Mouse (Mus musculus): ENCODE results near the gene Srsy.
"Not testable (repeated sequence)": the region's sequence is repeated elsewhere in the genome, so short reads cannot be mapped to it uniquely, and the experiment has no call there.

Srsy gene

DNA sequence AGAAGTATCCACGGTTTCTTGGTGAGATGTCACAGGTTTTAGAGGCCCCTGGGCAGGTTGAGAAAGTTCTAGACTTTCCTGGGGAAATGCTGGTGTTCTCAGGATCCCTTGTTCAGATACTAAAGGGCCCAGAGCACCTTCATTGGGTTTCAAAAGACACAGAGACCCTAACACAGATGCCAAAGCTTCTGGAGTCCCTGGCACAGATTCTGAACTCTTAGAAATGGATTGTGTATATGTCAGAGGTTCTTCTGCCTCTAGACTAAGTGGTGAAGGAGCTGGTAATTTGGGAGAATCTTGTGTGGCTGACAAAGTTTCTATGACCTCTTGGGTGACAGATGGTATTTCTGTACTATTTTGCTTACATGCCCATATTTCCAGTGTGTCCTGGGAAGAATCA, at the start of gene Srsy:
Gene Srsy (minus strand): TSS at position 101 of the 400 bp plus-strand sequence.
- DNase-seq (ENCODE audit: low read depth, low spot score): not testable (repeated sequence)
